Mouse (Mus musculus) kidney, embryonic 16.5 days (tissue): ENCODE results near the gene B4galt3. TPM values are rescaled to one million over a fixed set of nuclear protein-coding genes. Genes with fewer than 3 reads are reported as not detected.

Experiments used
- ATAC-seq: fragments of 200-750 bp; cut with Nextera tagmentation; 2 replicates; pipeline ENCODE4 v1.8.0; 2017; ENCODE audit warnings: moderate TSS enrichment; ENCODE audit not compliant: low FRiP score, low TSS enrichment
- H3K27ac ChIP-seq: fragments of 300-500 bp; sonication (generic); 2 replicates; pipeline ENCODE4 v1.5.1; 2014; ENCODE audit warnings: low read length
- H3K27me3 ChIP-seq: fragments of 300-500 bp; sonication (generic); 2 replicates; pipeline ENCODE4 v1.6.1; 2014; ENCODE audit warnings: low read length, control low read depth, mixed read lengths; ENCODE audit not compliant: insufficient read depth
- H3K36me3 ChIP-seq: fragments of 300-500 bp; sonication (generic); 2 replicates; pipeline ENCODE4 v1.6.1; 2014; ENCODE audit warnings: low read length, control low read depth, mixed read lengths; ENCODE audit not compliant: insufficient read depth
- H3K4me1 ChIP-seq: fragments of 300-500 bp; sonication (generic); 2 replicates; pipeline ENCODE4 v1.6.1; 2014; ENCODE audit warnings: low read length, control low read depth, mixed read lengths; ENCODE audit not compliant: insufficient read depth
- H3K4me2 ChIP-seq: fragments of 300-500 bp; sonication (generic); replicated peaks from 2 replicates; pipeline ENCODE4 v1.6.1; 2014; ENCODE audit warnings: low read depth, low read length
- H3K4me3 ChIP-seq: fragments of 300-500 bp; sonication (generic); 2 replicates; pipeline ENCODE4 v1.5.1; 2014; ENCODE audit warnings: mild to moderate bottlenecking, low read length
- H3K9ac ChIP-seq: fragments of 300-500 bp; sonication (generic); replicated peaks from 2 replicates; pipeline ENCODE4 v1.6.1; 2014; ENCODE audit warnings: low read length
- H3K9me3 ChIP-seq: fragments of 300-500 bp; sonication (generic); 2 replicates; pipeline ENCODE4 v1.6.1; 2016; ENCODE audit warnings: low read length, control low read depth
- WGBS: fragments of 180-500 bp; shearing (Covaris S2); extraction: QIAGEN DNeasy Blood & Tissue Kit; methylation state at CpG from one replicate; pipeline ENCODE4 v1.1.7; 2014; 5-methylcytosine and 5-hydroxymethylcytosine counted together
- polyA plus RNA-seq: library from polyadenylated mRNA; unstranded; fragments of >200 nt; fragmentation: Nextera tagmentation; extraction: Ambion mirVana; gene quantifications from 2 replicates; pipeline ENCODE4 v1.2.1, GENCODE M21; 2015

Gene B4galt3
- polyA plus RNA-seq, 1 experiment from 2014 or later: 92.2 TPM

DNA sequence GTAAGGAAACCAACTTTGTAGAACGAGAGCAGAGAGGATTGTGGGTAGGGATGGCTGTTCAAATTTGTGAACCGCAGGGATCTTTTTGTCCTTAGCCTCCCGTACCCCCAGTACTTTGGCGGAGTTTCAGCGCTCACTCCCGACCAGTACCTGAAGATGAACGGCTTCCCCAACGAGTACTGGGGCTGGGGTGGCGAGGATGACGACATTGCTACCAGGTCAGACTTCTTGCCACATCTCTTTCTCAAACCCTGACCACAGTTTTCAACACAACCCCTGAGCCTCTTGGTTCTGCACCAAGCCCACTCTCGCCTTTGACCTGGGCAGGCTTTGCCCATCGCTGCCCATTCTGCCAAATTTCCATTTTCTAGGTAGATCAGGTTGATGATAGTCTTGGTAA lies 4.0 kb downstream of the B4galt3 start:
- no peaks in the 10 kb centered on the region for H3K27me3 ChIP-seq
- no peak for ATAC-seq
- no peak overlapping the region for H3K9ac ChIP-seq
- WGBS: 91% methylated on average over 12 of the region's 12 CpGs
- H3K4me2 ChIP-seq: no peak overlapping the region
- H3K27ac ChIP-seq: no peak overlapping the region
- peaks cover 11% of the 10 kb centered on the region for H3K4me1 ChIP-seq
- no peaks in the 10 kb centered on the region for H3K9me3 ChIP-seq
- H3K36me3 ChIP-seq: peaks cover 58% of the 10 kb centered on the region
- no peak overlapping the region for H3K4me3 ChIP-seq

DNA sequence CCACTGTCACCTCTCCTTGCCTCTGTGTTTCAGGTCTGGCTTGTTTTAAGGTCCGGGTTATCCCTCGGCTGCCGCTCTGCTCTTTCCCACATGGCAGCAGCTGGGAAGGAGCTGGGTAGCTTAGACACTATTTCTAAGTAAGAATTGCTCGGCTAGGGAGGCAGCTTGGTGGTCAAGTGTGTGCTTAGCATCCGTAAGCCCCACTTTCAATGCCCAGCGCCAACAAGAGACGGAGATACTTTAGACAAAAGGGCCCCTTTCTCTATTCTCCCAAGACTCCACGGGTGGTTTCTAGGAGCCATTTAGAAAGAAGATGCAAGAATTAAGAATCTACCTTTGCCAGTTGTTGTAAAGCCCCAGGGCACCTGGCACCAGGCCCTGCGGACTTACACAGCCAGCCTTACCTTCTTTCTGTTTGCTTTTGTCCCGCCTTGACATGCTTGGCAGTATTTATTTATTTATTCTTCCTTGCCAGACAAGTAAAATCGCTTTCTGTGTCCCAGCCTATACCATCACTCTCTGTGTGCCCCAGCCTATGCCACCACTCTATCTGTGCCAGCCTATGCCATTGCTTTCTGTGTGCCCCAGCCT lies 5.1 kb downstream of the B4galt3 start:
- Histone ChIP-seq H3K27me3 (no peaks in the 10 kb centered on the region), H3K4me1 (peaks cover 18% of the 10 kb centered on the region), H3K27ac (no peak overlapping the region), H3K36me3 (peaks cover 58% of the 10 kb centered on the region), H3K9ac (no peak overlapping the region), H3K4me3 (no peak overlapping the region), H3K9me3 (no peaks in the 10 kb centered on the region), H3K4me2 (no peak overlapping the region)
- ATAC-seq: no peak
- 90% methylated on average over 11 of the region's 11 CpGs for WGBS

DNA sequence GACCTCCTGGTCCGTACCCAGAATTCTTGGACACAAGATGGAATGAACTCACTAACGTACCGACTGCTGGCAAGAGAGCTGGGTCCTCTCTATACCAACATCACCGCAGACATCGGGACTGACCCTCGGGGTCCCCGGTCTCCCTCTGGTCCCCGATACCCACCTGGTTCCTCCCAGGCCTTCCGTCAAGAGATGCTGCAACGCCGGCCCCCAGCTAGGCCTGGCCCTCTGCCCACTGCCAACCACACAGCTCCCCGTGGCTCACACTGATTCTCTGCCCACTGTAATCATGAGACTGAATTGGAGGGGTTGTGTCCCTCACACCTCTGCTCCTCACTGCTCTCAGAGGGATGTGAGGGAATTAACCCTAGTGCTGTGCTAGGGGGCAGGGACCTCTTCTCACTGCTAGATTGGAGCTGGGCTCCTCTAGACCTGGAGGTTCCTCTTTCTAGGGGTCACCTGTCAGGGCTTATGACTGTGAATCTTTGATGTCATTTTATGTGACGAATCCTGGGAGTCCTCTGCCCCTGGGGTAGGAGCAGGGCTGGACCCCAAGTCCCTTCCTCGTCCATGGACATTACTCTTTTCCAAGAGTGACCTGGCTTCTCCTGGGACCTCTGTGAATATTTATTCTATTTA lies 6.1 kb downstream of the B4galt3 start:
- Histone ChIP-seq H3K9me3 (no peaks in the 10 kb centered on the region), H3K27me3 (no peaks in the 10 kb centered on the region), H3K4me3 (no peak overlapping the region), H3K9ac (no peak overlapping the region), H3K4me1 (peaks cover 15% of the 10 kb centered on the region), H3K4me2 (no peak overlapping the region), H3K27ac (no peak overlapping the region), H3K36me3 (peaks cover 58% of the 10 kb centered on the region)
- WGBS: 89% methylated on average over 14 of the region's 14 CpGs
- no peak for ATAC-seq

GRCm38 (mm10) chr1:171277736-171278135 lies 7.6 kb downstream of the B4galt3 start:
- ATAC-seq: no peak
- Histone ChIP-seq H3K9ac (no peak overlapping the region), H3K4me3 (no peak overlapping the region), H3K27ac (no peak overlapping the region), H3K4me1 (peaks cover 16% of the 10 kb centered on the region), H3K9me3 (no peaks in the 10 kb centered on the region), H3K27me3 (no peaks in the 10 kb centered on the region), H3K36me3 (peaks cover 62% of the 10 kb centered on the region), H3K4me2 (no peak overlapping the region)
- WGBS: 86% methylated on average over 10 of the region's 10 CpGs

DNA sequence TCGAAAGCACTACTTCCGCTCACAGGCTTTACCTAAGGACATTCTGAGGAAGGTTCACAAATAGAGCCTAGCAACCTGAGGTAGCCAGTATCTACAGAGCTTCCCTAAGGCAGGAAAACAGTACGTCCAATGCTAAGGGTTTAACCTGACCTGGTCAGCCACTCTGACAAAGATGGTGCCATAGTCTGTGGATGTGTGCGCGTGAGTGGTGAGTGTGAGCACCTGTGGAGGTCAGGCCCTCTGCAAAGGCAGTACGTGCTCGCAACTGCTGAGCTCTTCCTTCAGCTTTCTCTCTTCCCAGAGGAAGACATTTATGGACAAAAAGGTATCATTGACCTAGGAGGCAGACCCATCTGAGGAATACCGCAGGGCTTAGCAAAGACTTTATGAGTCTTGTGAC lies 8.3 kb downstream of the B4galt3 start:
- no peak overlapping the region for H3K9ac ChIP-seq
- ATAC-seq: no peak
- no peak overlapping the region for H3K4me3 ChIP-seq
- H3K27ac ChIP-seq: no peak overlapping the region
- peaks cover 16% of the 10 kb centered on the region for H3K4me1 ChIP-seq
- H3K9me3 ChIP-seq: no peaks in the 10 kb centered on the region
- no peak overlapping the region for H3K4me2 ChIP-seq
- no peaks in the 10 kb centered on the region for H3K27me3 ChIP-seq
- H3K36me3 ChIP-seq: peaks cover 59% of the 10 kb centered on the region
- 94% methylated on average over 8 of the region's 8 CpGs for WGBS

- H3K4me2 ChIP-seq: no peak overlapping the region
- H3K27me3 ChIP-seq: no peaks in the 10 kb centered on the region
- 88% methylated on average over 14 of the region's 14 CpGs for WGBS
- H3K27ac ChIP-seq: no peak overlapping the region
- peak overlapping the region; percentile 83; the same call in 1 of the 2 replicates for H3K9ac ChIP-seq
- H3K4me3 ChIP-seq: 0 out of 2 replicates have a peak overlapping the region, but pooled peaks have one; percentile 80
- peaks cover 16% of the 10 kb centered on the region for H3K4me1 ChIP-seq
- no peak for ATAC-seq
- no peaks in the 10 kb centered on the region for H3K9me3 ChIP-seq
- H3K36me3 ChIP-seq: peaks cover 57% of the 10 kb centered on the region
Measured at GRCm38 (mm10) chr1:171279012-171279705, 9.0 kb downstream of the B4galt3 start.

DNA sequence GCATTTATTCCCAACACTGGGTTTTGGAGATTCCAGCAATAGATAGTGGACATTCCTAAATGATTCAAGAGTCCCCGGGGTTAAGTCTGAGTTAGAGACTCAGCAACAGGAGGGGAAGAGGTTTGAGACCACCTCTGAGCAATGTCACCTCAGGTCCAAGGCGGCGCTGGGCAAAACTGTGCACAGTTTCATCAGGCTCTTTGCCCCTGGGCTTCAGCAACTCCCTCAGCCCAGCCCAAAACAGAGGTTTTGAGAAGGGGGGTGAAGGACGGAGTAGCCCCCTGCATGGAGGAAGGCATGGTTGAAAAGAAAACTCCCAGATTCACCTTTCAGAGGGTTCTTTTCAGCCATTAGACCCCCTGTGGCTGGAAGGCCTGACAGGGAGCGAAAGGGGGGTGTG lies 9.6 kb downstream of the B4galt3 start:
- Histone ChIP-seq H3K9ac (peak overlapping the region; percentile 83), H3K27ac (no peak overlapping the region), H3K4me1 (peaks cover 16% of the 10 kb centered on the region), H3K4me3 (peak overlapping the region; percentile 80), H3K36me3 (peaks cover 56% of the 10 kb centered on the region), H3K4me2 (peak overlapping the region; percentile 88), H3K9me3 (no peaks in the 10 kb centered on the region), H3K27me3 (no peaks in the 10 kb centered on the region)
- no peak for ATAC-seq
- WGBS: 66% methylated on average over 5 of the region's 5 CpGs

- peak; percentile 43 for ATAC-seq
- peak overlapping the region; percentile 71 for H3K27ac ChIP-seq
Measured at GRCm38 (mm10) chr1:171280250-171280915, 10.3 kb downstream of the B4galt3 start.

GRCm38 (mm10) chr1:171280916-171281527 lies 10.9 kb downstream of the B4galt3 start, which contains the start of gene Ppox:
Ppox (minus strand) TSS chr1:171281186.
- Histone ChIP-seq H3K27ac (peak within 1 kb of the TSS; percentile 93), H3K4me3 (peak within 1 kb of the TSS; percentile 80), H3K9ac (peak within 1 kb of the TSS; percentile 83), H3K36me3 (peaks cover 58% of the 10 kb centered on the region), H3K4me1 (peaks cover 21% of the 10 kb centered on the region), H3K27me3 (no peaks in the 10 kb centered on the region), H3K4me2 (peak within 1 kb of the TSS; percentile 88), H3K9me3 (no peaks in the 10 kb centered on the region)
- under 1% methylated on average over 26 of the region's 26 CpGs for WGBS
- ATAC-seq: peak; percentile 98

More at GRCm38 (mm10) chr1:171280250-171280915, 10.3 kb downstream of the B4galt3 start:
- Histone ChIP-seq H3K27me3 (no peaks in the 10 kb centered on the region), H3K9me3 (no peaks in the 10 kb centered on the region), H3K36me3 (peaks cover 58% of the 10 kb centered on the region), H3K9ac (peak overlapping the region; percentile 83), H3K4me3 (peak overlapping the region; percentile 80), H3K4me2 (peak overlapping the region; percentile 88), H3K4me1 (peaks cover 17% of the 10 kb centered on the region)
- under 1% methylated on average over 25 of the region's 25 CpGs for WGBS
